In genomic region chr6:41118201-41118976, GRCm38 (mm10) we compare ENCODE assay signal across 8 mouse cellular contexts.
DNase-seq lines count a peak whose midpoint lies in the region; ATAC-seq and TF ChIP-seq lines count a peak whose summit lies in the region.

No protein-coding gene starts in this region.

- H3K9ac ChIP-seq in midbrain, embryonic 15.5 days: no peak overlapping the region

- no peaks in the 10 kb centered on the region for H3K36me3 ChIP-seq in kidney, adult 2 months (ENCODE audit: control insufficient read depth, insufficient read depth, low read length)
- H3K36me3 ChIP-seq in limb, embryonic 10.5 days: no peaks in the 10 kb centered on the region
- no peaks in the 10 kb centered on the region for H3K36me3 ChIP-seq in midbrain, embryonic 15.5 days (replicated peaks)

- no peaks in the 10 kb centered on the region for H3K4me1 ChIP-seq in kidney, adult 2 months (ENCODE audit: control insufficient read depth, insufficient read depth, low read length)
- H3K4me1 ChIP-seq in limb, embryonic 10.5 days: no peaks in the 10 kb centered on the region
- H3K4me1 ChIP-seq in midbrain, embryonic 15.5 days: no peaks in the 10 kb centered on the region

- H3K27ac ChIP-seq in kidney, adult 2 months (ENCODE audit: insufficient read depth, low read depth, low read length): no peak overlapping the region
- H3K27ac ChIP-seq in limb, embryonic 10.5 days: no peak overlapping the region
- no peak overlapping the region for H3K27ac ChIP-seq in midbrain, embryonic 15.5 days

- ATAC-seq in midbrain, embryonic 15.5 days (replicated peaks): peak; percentile 75; the same call in 1 of the 2 replicates

- DNase-seq in ovary, adult 18-20 months (ENCODE audit: low spot score): peak; percentile 15
- DNase-seq in ovary, postnatal 10 days (ENCODE audit: low spot score): no peak
- peak; percentile 20 to 24 for DNase-seq in cerebellum, postnatal 36 days
- DNase-seq in heart, adult 11 months: peak; percentile 93
- DNase-seq in kidney, adult 2 months: peak; percentile 62
- peak; percentile 34 for DNase-seq in limb, embryonic 10.5 days (ENCODE audit: low spot score)
- peak; percentile 59 to 88 for DNase-seq in spleen, postnatal 10 days (ENCODE audit: low spot score in 2 of 2)

- no peaks in the 10 kb centered on the region for H3K27me3 ChIP-seq in kidney, adult 2 months (replicated peaks; ENCODE audit: control insufficient read depth, insufficient read depth, low read length)
- no peaks in the 10 kb centered on the region for H3K27me3 ChIP-seq in limb, embryonic 10.5 days (ENCODE audit: low read depth, poor library complexity, severe bottlenecking)
- H3K27me3 ChIP-seq in midbrain, embryonic 15.5 days (replicated peaks): no peaks in the 10 kb centered on the region

- TF ChIP-seq POLR2A in kidney, adult 2 months (IDR thresholded peaks at IDR 0.05; ENCODE audit: low read depth, low read length): no peak

- 18% methylated on average over 7 of the region's 7 CpGs for WGBS in kidney, adult 2 months
- 19% methylated on average over 7 of the region's 7 CpGs for WGBS in limb, embryonic 10.5 days
- 15% methylated on average over 7 of the region's 7 CpGs for WGBS in midbrain, embryonic 15.5 days

- H3K9me3 ChIP-seq in limb, embryonic 10.5 days (replicated peaks): no peaks in the 10 kb centered on the region
- H3K9me3 ChIP-seq in midbrain, embryonic 15.5 days: no peaks in the 10 kb centered on the region

- peak; percentile 74 for TF ChIP-seq CTCF in kidney, adult 2 months (conservative IDR thresholded peaks at IDR 0.05; ENCODE audit: insufficient read depth, insufficient read length, low read depth, low read length)

- H3K4me3 ChIP-seq in kidney, adult 2 months (ENCODE audit: insufficient read depth, low read depth, low read length): no peak overlapping the region
- no peak overlapping the region for H3K4me3 ChIP-seq in limb, embryonic 10.5 days
- no peak overlapping the region for H3K4me3 ChIP-seq in midbrain, embryonic 15.5 days

- H3K4me2 ChIP-seq in midbrain, embryonic 15.5 days: 0 out of 2 replicates have a peak overlapping the region, but pooled peaks have one; percentile 18
